In genomic region chr9:21725224-21726121, GRCm38 (mm10) we compare ENCODE assay signal across 9 mouse cellular contexts. TPM values are rescaled to one million over a fixed set of nuclear protein-coding genes. Genes with fewer than 3 reads are reported as not detected.
DNase-seq lines count a peak whose midpoint lies in the region; ATAC-seq and TF ChIP-seq lines count a peak whose summit lies in the region.
"Had no signal": no experiment of that assay in that cellular context is flagged by ENCODE, and none has a peak within 500 bp of the region (broad histone marks: within the 10 kb centered on the region; RNA-seq: fewer than 3 reads in every experiment).

No protein-coding gene starts in this region.

- 87% methylated on average over 23 of the region's 23 CpGs for WGBS in hindbrain, embryonic 10.5 days
- 24% methylated on average over 23 of the region's 23 CpGs for WGBS in liver, postnatal 0 days (ENCODE audit: insufficient replicate concordance)

- intact Hi-C loops in left cerebral cortex, postnatal 36 days (cut with DNase I) = no loop called here

- no peak for TF ChIP-seq CTCF in E14TG2a.4 (conservative IDR thresholded peaks at IDR 0.05; ENCODE audit: low read length)
- no peak for TF ChIP-seq CTCF in liver, postnatal 0 days (IDR thresholded peaks at IDR 0.05; ENCODE audit: low read depth)

- no peaks in the 10 kb centered on the region for H3K27me3 ChIP-seq in E14TG2a.4 (ENCODE audit: insufficient read depth, low read length)
- no peaks in the 10 kb centered on the region for H3K27me3 ChIP-seq in hindbrain, embryonic 10.5 days (ENCODE audit: insufficient read depth, poor library complexity, severe bottlenecking)
- H3K27me3 ChIP-seq in liver, postnatal 0 days (ENCODE audit: insufficient read depth, low read length) = no peaks in the 10 kb centered on the region

- DNase-seq in CD4-positive, CD25-positive, alpha-beta regulatory T cell, adult 2 months (ENCODE audit: low read depth, low spot score) = peak; percentile 15
- DNase-seq in hindbrain, embryonic 10.5 days (ENCODE audit: low spot score) = no peak
- no peak for DNase-seq in liver, postnatal 0 days
- no peak for DNase-seq in embryo, embryonic 10 days (ENCODE audit: low spot score)
- no peak for DNase-seq in left cerebral cortex, postnatal 36 days (ENCODE audit: low spot score in 2 of 2)
- DNase-seq: cerebellum, postnatal 36 days had no signal

- H3K9me3 ChIP-seq in E14TG2a.4 (ENCODE audit: low read length) = no peaks in the 10 kb centered on the region
- H3K9me3 ChIP-seq in hindbrain, embryonic 10.5 days = no peaks in the 10 kb centered on the region
- no peaks in the 10 kb centered on the region for H3K9me3 ChIP-seq in liver, postnatal 0 days (ENCODE audit: low read length)

- H3K9ac ChIP-seq in liver, postnatal 0 days (replicated peaks) = peak overlapping the region; percentile 81

- peak overlapping the region; percentile 97 for H3K27ac ChIP-seq in hindbrain, embryonic 10.5 days
- peak overlapping the region; percentile 96 for H3K27ac ChIP-seq in liver, postnatal 0 days (ENCODE audit: low read depth)

- ATAC-seq in CD4-positive, CD25-positive, alpha-beta regulatory T cell, adult 4 months = no peak
- no peak for ATAC-seq in liver, postnatal 0 days
- no peak for ATAC-seq in frontal cortex, adult (ENCODE audit: low TSS enrichment)

- TF ChIP-seq EP300 in liver, postnatal 0 days (IDR thresholded peaks at IDR 0.05; ENCODE audit: low read depth) = no peak

- H3K4me1 ChIP-seq in E14TG2a.4 (replicated peaks; ENCODE audit: low read depth, low read length) = peaks cover 82% of the 10 kb centered on the region
- H3K4me1 ChIP-seq in hindbrain, embryonic 10.5 days (replicated peaks) = peaks cover 43% of the 10 kb centered on the region
- H3K4me1 ChIP-seq in liver, postnatal 0 days (ENCODE audit: insufficient read depth) = peaks cover 43% of the 10 kb centered on the region

- peak overlapping the region; percentile 91 for H3K4me3 ChIP-seq in E14TG2a.4 (replicated peaks; ENCODE audit: low read length)
- H3K4me3 ChIP-seq in hindbrain, embryonic 10.5 days = peak overlapping the region; percentile 82
- peak overlapping the region; percentile 77 for H3K4me3 ChIP-seq in liver, postnatal 0 days (ENCODE audit: low read depth, low read length)

- H3K36me3 ChIP-seq in E14TG2a.4 (ENCODE audit: insufficient read depth, low read length) = peaks cover 60% of the 10 kb centered on the region
- peaks cover 58% of the 10 kb centered on the region for H3K36me3 ChIP-seq in hindbrain, embryonic 10.5 days
- peaks cover 5% of the 10 kb centered on the region; the same call in 1 of the 2 replicates for H3K36me3 ChIP-seq in liver, postnatal 0 days (replicated peaks; ENCODE audit: insufficient read depth, low read length)

- H3K4me2 ChIP-seq in liver, postnatal 0 days (ENCODE audit: low read depth, low read length) = peak overlapping the region; percentile 95

RNA-seq across cellular contexts. Expression of gene Ldlr, which starts 2.2 kb away (rescaled TPM):
- polyA plus RNA-seq in CD4-positive, CD25-positive, alpha-beta regulatory T cell, adult 4 months (2017; shearing (Covaris generic)) = 10 to 100 TPM; 17.9 to 42.0 TPM
- 51.1 and 55.1 TPM in 2 replicates for polyA plus RNA-seq in hindbrain, embryonic 10.5 days (2016; fragmentation: Nextera tagmentation; extraction: Ambion mirVana)
- polyA plus RNA-seq in liver, postnatal 0 days (2015; fragmentation: Nextera tagmentation; extraction: Ambion mirVana) = 13.2 and 13.3 TPM in 2 replicates
- total RNA-seq in left cerebral cortex, postnatal 36 days (2021) = 10 to 100 TPM; 16.1 to 21.0 TPM

RNA-seq across cellular contexts. Expression of gene Spc24, which starts 34.6 kb away (rescaled TPM):
- 10 to 100 TPM in 1 of 2 experiments, 1 to 10 TPM in 1; 6.5 to 13.5 TPM for polyA plus RNA-seq in CD4-positive, CD25-positive, alpha-beta regulatory T cell, adult 4 months (2017; shearing (Covaris generic))
- 132 and 165 TPM in 2 replicates for polyA plus RNA-seq in hindbrain, embryonic 10.5 days (2016; fragmentation: Nextera tagmentation; extraction: Ambion mirVana)
- polyA plus RNA-seq in liver, postnatal 0 days (2015; fragmentation: Nextera tagmentation; extraction: Ambion mirVana) = 38.4 and 41.4 TPM in 2 replicates
- total RNA-seq in left cerebral cortex, postnatal 36 days (2021) = 1 to 10 TPM; 1.5 TPM
